Mouse (Mus musculus): Measurements from ENCODE around the gene Tnf.

Tnf gene

GRCm38 (mm10) chr17:35201787-35202186 is at the start of gene Tnf:
Tnf (minus strand) TSS chr17:35202007.
- DNase-seq (ENCODE audit: low spot score in 2 of 2), result peak in 1 of 2 experiments; percentile 21

- DNase-seq (ENCODE audit: low spot score in 2 of 2), result no peak
These were observed 49.4 kb upstream of the Tnf start for GRCm38 (mm10) chr17:35251162-35251719.

- DNase-seq (ENCODE audit: low spot score in 2 of 2), result no peak
These were observed 48.7 kb upstream of the Tnf start for GRCm38 (mm10) chr17:35250348-35251120.

- DNase-seq (ENCODE audit: low spot score in 2 of 2), result no peak
These were observed 47.8 kb upstream of the Tnf start for GRCm38 (mm10) chr17:35249451-35250197.

- DNase-seq (ENCODE audit: low spot score in 2 of 2), result no peak
These were observed 47.2 kb upstream of the Tnf start for GRCm38 (mm10) chr17:35248986-35249385.

GRCm38 (mm10) chr17:35247144-35247543 is 45.3 kb upstream of the Tnf start:
- no peak for DNase-seq (ENCODE audit: low spot score in 2 of 2)

- DNase-seq (ENCODE audit: low spot score in 2 of 2), result no peak
These were observed 44.2 kb upstream of the Tnf start for GRCm38 (mm10) chr17:35245731-35246623.

- no peak for DNase-seq (ENCODE audit: low spot score in 2 of 2)
These were observed 43.2 kb upstream of the Tnf start for GRCm38 (mm10) chr17:35244999-35245398.

GRCm38 (mm10) chr17:35243086-35243485 is 41.3 kb upstream of the Tnf start:
- peak in 1 of 2 experiments; percentile 64 for DNase-seq (ENCODE audit: low spot score in 2 of 2)

- DNase-seq (ENCODE audit: low spot score in 2 of 2), result peak in 1 of 2 experiments; percentile 68
These were observed 40.5 kb upstream of the Tnf start for GRCm38 (mm10) chr17:35242015-35242941.

- peak; percentile 95 to 97 for DNase-seq (ENCODE audit: low spot score in 2 of 2)
These were observed 39.7 kb upstream of the Tnf start, which contains the start of gene Ddx39b for GRCm38 (mm10) chr17:35241305-35242014. Ddx39b (plus strand) TSS chr17:35241746.

GRCm38 (mm10) chr17:35240384-35241304 is 38.8 kb upstream of the Tnf start:
- no peak for DNase-seq (ENCODE audit: low spot score in 2 of 2)

GRCm38 (mm10) chr17:35239700-35240099 is 37.9 kb upstream of the Tnf start:
- no peak for DNase-seq (ENCODE audit: low spot score in 2 of 2)

GRCm38 (mm10) chr17:35237504-35237903 is 35.7 kb upstream of the Tnf start:
- no peak for DNase-seq (ENCODE audit: low spot score in 2 of 2)

- no peak for DNase-seq (ENCODE audit: low spot score in 2 of 2)
These were observed 35.2 kb upstream of the Tnf start for GRCm38 (mm10) chr17:35236996-35237395.

GRCm38 (mm10) chr17:35236390-35236746 is 34.6 kb upstream of the Tnf start:
- DNase-seq (ENCODE audit: low spot score in 2 of 2), result peak; percentile 90 to 99

GRCm38 (mm10) chr17:35235614-35236389 is 34.0 kb upstream of the Tnf start, which contains the start of gene Nfkbil1:
Nfkbil1 (minus strand) TSS chr17:35235792.
- DNase-seq (ENCODE audit: low spot score in 2 of 2), result peak; percentile 87 to 95

- no peak for DNase-seq (ENCODE audit: low spot score in 2 of 2)
These were observed 33.1 kb upstream of the Tnf start for GRCm38 (mm10) chr17:35234903-35235302.
